Mouse (Mus musculus) adrenal gland, postnatal 14 days (tissue): ENCODE data around the gene Slc30a3. TPM values are rescaled to one million over a fixed set of nuclear protein-coding genes. Genes with fewer than 3 reads are reported as not detected.
A peak's percentile ranks its signal among the peaks of the same experiment; 100 is the strongest.
"Not testable (repeated sequence)": the region's sequence is repeated elsewhere in the genome, so short reads cannot be mapped to it uniquely, and the experiment has no call there.

ENCODE experiments used
- DNase-seq: peaks from one replicate; pipeline ENCODE4 v3.0.0; 2021; ENCODE audit warnings: mixed read lengths
- total RNA-seq: library from RNA; stranded (reverse); gene quantifications from 2 replicates; pipeline ENCODE4 v1.2.3, GENCODE M21; 2021

Slc30a3 gene
- total RNA-seq, 1 experiment from 2014 or later: 0.74 TPM

DNA sequence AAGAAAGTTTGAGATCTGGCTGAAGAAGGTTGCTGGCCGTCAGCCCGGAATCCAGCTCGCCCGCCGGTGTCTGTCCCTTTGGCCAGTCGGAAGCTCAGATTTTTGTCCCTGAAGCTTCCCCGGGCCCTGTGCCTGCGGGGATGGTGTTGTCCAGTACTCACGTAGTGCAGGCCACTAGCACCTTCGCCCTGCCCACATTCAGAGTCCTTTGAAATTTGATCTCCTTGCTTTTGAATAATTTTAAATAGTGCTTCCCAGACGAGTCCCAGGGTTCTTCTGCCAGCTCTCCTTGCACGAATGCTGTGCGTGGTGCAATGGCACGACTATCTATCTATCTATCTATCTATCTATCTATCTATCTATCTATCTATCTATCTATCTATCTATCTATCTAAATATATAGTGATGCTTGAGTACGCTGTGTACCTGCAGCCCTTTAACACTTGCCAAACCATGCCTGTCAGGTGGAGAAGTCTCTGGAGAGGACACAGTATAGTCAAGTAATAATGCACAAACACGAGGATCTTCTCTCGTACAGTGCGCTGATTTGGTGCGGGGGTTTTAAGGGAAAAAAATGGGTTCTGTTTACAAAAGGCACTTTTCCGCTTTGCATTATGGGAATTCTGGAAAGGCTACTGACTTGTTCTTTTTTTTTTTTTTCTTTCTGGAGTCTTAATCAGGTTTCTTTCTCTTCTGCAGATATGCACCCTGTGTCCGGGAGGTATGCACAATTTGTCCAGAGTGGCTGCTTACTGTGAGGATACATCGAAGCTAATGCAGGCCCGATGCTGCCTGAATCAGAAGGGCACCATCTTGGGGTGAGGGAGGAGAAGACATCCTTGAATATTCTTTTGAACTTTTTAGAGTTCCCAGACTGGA is 59.0 kb downstream of the Slc30a3 start, which contains the start of gene Slc5a6:
TSS of gene Slc5a6 (minus strand) at position 162 of the 879 bp plus-strand sequence.
- DNase-seq: peak; percentile 64

DNA sequence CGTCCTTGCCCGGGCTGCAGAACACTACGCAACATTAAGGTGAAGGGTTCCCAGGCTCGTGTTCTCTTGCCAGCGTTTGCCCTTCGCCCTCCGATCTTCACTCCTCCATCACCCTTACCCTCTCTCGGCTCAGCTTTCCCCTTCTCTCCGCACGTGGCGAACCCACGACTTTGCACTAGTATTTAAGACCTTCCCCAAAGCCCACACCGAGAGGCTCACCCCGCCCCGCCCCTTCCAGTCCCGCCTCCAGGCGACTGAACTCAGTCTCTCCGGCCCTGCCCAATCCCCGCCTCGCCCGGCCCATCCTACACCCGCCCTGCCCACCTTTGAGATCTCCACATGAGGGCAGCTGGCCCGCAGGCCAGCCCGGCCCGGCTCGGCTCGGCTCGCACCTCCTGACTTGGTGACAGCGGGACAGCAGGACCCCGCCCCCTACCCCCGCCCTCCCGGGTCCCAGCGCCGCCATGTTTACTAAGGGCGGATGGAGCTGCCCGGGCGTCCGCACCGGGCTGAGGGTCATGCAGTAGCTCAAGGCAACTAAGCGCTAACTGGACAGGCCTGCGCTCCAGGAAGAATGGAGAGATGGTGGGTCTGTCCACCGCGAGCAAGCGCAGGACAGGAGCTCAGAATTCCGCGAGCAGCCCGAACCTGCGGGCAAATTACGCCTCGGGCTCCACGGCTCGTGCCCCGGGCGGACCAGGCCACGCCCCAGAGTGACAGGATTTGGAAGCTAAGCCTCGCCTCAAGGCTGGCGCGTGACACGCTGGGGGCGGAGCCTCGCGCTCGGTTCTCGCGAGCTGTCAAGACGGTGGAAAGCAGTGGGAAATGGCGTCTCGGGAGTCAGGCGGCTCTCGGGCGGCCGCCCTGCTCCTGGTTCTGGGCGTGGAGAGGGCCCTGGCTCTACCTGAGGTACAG is 59.9 kb downstream of the Slc30a3 start, which contains the start of gene Atraid:
TSS of gene Atraid (plus strand) at position 465 of the 915 bp plus-strand sequence.
- DNase-seq: peak; percentile 99

DNA sequence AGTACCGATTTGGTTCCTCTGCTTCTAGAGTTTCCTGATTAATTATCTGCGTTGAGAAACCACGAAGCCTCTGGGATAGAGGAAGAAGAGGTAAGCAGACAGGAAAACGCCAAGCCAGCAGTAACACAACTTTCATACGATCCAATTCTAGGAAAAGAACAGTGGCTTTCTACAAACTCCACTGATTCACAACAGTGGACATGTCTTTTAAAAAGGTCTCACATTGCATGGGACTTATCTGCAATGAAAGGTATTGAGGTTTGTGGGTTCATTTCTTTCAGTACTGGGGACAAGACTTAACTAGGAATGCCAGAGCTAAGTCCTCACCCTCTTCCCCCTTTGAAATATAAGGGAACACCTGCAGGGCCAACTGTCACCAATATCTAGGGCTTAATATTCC is 61.0 kb downstream of the Slc30a3 start:
- no peak for DNase-seq

DNA sequence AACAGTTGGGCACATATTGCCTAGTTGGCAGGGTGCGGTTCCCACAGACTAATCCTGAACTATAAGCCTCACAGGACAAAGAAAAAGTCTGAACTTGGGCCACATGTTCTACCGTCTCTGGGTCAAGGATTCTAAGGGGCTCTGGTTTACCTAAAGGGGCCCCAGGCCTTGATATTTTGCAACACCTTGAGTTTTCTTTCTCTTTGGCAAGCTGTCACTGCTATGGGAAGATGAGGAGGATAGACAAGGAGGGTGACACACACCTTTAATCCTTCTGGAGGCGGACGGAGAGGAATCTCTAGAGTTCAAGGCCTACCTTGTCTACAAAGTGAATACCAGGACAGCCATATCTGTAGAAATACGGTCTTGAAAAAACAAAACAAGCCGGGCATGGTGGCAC is 61.6 kb downstream of the Slc30a3 start:
- no peak for DNase-seq

DNA sequence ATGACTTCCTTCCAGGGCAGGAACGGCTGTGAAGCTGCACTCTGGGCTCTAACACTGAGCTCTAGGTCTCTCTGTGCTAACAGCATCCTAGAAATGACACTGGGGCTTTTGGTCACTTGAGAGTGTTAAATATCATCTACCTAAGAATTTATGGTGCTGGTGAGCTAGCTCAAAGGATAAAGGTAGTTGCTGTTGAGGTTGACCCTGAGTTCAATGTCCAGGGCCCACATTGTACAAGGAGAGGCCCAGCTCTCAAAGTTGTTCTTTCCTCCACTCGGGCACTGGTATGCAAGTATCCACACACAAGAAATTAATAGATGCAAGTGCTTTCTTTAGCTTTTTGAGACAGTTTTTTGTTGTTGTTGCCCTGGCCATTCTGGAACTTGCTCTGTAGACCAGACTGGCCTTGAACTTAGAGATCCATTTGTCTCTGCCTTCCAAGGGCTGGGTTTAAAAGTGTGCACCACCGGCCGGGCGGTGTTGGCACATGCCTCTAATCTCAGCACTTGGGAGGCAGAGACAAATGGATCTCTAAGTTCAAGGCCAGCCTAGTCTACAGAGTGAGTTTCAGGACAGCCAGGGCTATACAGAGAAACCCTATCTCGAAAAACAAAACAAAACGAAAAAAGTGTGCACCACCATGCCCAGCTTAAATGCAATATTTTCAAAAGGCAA is 69.7 kb downstream of the Slc30a3 start:
- peak; percentile 75 for DNase-seq

DNA sequence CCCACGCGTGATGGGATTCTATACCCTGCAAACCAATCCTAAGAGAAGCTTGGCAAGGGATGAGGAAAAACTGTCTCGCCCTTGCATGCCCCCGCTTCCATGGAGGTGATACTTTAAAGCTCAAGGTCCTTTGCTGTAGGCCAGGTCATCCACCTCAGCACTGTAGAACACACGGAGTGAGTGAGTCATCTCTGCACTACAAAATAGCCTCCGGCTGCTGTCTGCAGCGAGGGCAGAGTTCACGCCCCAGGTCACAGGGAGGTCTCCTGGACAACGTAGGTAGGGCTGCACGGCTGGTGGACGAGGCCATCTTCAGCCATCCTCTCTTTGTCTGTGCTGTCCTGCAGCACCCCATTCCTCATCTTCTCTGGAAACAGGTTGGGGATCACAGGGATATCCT is 71.5 kb downstream of the Slc30a3 start:
- DNase-seq: not testable (repeated sequence)

Other genes with a start within 250 kb of the Slc30a3 start
- 48.5 and 55.1 TPM in 2 replicates for gene Tmem214, start 240.2 kb downstream of the Slc30a3 start, total RNA-seq
- gene Agbl5, start 219.5 kb downstream of the Slc30a3 start, total RNA-seq: 10.4 and 11.7 TPM in 2 replicates
- 210 and 212 TPM in 2 replicates for gene Ost4, start 200.4 kb downstream of the Slc30a3 start, total RNA-seq
- 46.2 and 51.0 TPM in 2 replicates for gene Emilin1, start 194.8 kb downstream of the Slc30a3 start, total RNA-seq
- 48.4 and 70.5 TPM in 2 replicates for gene Khk, start 186.8 kb downstream of the Slc30a3 start, total RNA-seq
- gene Cgref1, start 162.6 kb downstream of the Slc30a3 start, total RNA-seq: 0.56 and 0.86 TPM in 2 replicates
- 117 and 128 TPM in 2 replicates for gene Preb, start 147.9 kb downstream of the Slc30a3 start, total RNA-seq
- gene Tcf23, start 139.6 kb downstream of the Slc30a3 start, total RNA-seq: 1.1 and 1.2 TPM in 2 replicates
- gene Atraid, start 59.9 kb downstream of the Slc30a3 start, total RNA-seq: 116 and 121 TPM in 2 replicates
- 19.7 and 24.0 TPM in 2 replicates for gene Slc5a6, start 59.3 kb downstream of the Slc30a3 start, total RNA-seq
- gene Cad, start 53.5 kb downstream of the Slc30a3 start, total RNA-seq: 31.0 and 37.3 TPM in 2 replicates
- not detected in 2 replicates for gene Dnajc5g, start 2.0 kb downstream of the Slc30a3 start, total RNA-seq
- not detected in 2 replicates for gene Trim54, start 8.5 kb upstream of the Slc30a3 start, total RNA-seq
- not detected in 2 replicates for gene Ucn, start 30.6 kb upstream of the Slc30a3 start, total RNA-seq
- gene Mpv17, start 46.0 kb upstream of the Slc30a3 start, total RNA-seq: 41.7 and 46.4 TPM in 2 replicates
- gene Gm29609, start 71.7 kb upstream of the Slc30a3 start, total RNA-seq: 1.7 and 1.9 TPM in 2 replicates
- gene Gtf3c2, start 71.9 kb upstream of the Slc30a3 start, total RNA-seq: 54.3 and 58.6 TPM in 2 replicates
- gene Snx17, start 85.0 kb upstream of the Slc30a3 start, total RNA-seq: 85.0 and 95.4 TPM in 2 replicates
- gene Eif2b4, start 85.2 kb upstream of the Slc30a3 start, total RNA-seq: 42.7 and 64.9 TPM in 2 replicates
- 25.8 and 27.9 TPM in 2 replicates for gene Zfp513, start 94.1 kb upstream of the Slc30a3 start, total RNA-seq
- gene Ppm1g, start 112.5 kb upstream of the Slc30a3 start, total RNA-seq: 117 and 121 TPM in 2 replicates
- 79.7 and 87.7 TPM in 2 replicates for gene Nrbp1, start 132.6 kb upstream of the Slc30a3 start, total RNA-seq
- not detected in 2 replicates for gene Gm9970, start 133.0 kb upstream of the Slc30a3 start, total RNA-seq
- 2.7 and 4.8 TPM in 2 replicates for gene Krtcap3, start 143.5 kb upstream of the Slc30a3 start, total RNA-seq
- gene Ift172, start 182.9 kb upstream of the Slc30a3 start, total RNA-seq: 36.0 and 41.5 TPM in 2 replicates
- 10.9 and 12.2 TPM in 2 replicates for gene Fndc4, start 187.8 kb upstream of the Slc30a3 start, total RNA-seq
- gene Gckr, start 189.2 kb upstream of the Slc30a3 start, total RNA-seq: 1.6 and 13.8 TPM in 2 replicates